Mouse (Mus musculus): ENCODE measurements around the gene Dap. TPM values are rescaled to one million over a fixed set of nuclear protein-coding genes. Genes with fewer than 3 reads are reported as not detected.

Dap gene
- polyA plus RNA-seq, 1 experiment: 21.9 TPM

- WGBS: 23% methylated on average over 9 of the region's 9 CpGs
- no peaks in the 10 kb centered on the region for H3K27me3 ChIP-seq (ENCODE audit: control insufficient read depth, insufficient read depth, low read length)
- peak; percentile 22 to 50 for DNase-seq
- peaks cover 3% of the 10 kb centered on the region for H3K4me1 ChIP-seq (ENCODE audit: control insufficient read depth, insufficient read depth, low read length)
- H3K4me3 ChIP-seq (replicated peaks; ENCODE audit: insufficient read depth, low read depth, low read length): no peak overlapping the region
- TF ChIP-seq CTCF (IDR thresholded peaks at IDR 0.05; ENCODE audit: borderline replicate concordance, insufficient read depth, low read depth, low read length): no peak
- H3K27ac ChIP-seq (ENCODE audit: insufficient read depth, low read length): no peak overlapping the region
Observed at GRCm38 (mm10) chr15:31207346-31208093, 16.6 kb upstream of the Dap start.

- TF ChIP-seq CTCF (IDR thresholded peaks at IDR 0.05; ENCODE audit: borderline replicate concordance, insufficient read depth, low read depth, low read length): no peak
- no peak for TF ChIP-seq POLR2A (IDR thresholded peaks at IDR 0.05; ENCODE audit: borderline replicate concordance, insufficient read depth, low read length)
- Histone ChIP-seq H3K4me1 (ENCODE audit: control insufficient read depth, insufficient read depth, low read length) (peaks cover 3% of the 10 kb centered on the region), H3K27me3 (ENCODE audit: control insufficient read depth, insufficient read depth, low read length) (no peaks in the 10 kb centered on the region), H3K27ac (ENCODE audit: insufficient read depth, low read length) (no peak overlapping the region), H3K4me3 (replicated peaks; ENCODE audit: insufficient read depth, low read depth, low read length) (no peak overlapping the region)
- WGBS: 61% methylated on average over 7 of the region's 7 CpGs
- DNase-seq: no peak
Observed at GRCm38 (mm10) chr15:31211910-31212309, 12.2 kb upstream of the Dap start.

- no peak for TF ChIP-seq CTCF (IDR thresholded peaks at IDR 0.05; ENCODE audit: borderline replicate concordance, insufficient read depth, low read depth, low read length)
- TF ChIP-seq POLR2A (IDR thresholded peaks at IDR 0.05; ENCODE audit: borderline replicate concordance, insufficient read depth, low read length): no peak
- WGBS: 94% methylated on average over 3 of the region's 3 CpGs
- Histone ChIP-seq H3K27me3 (ENCODE audit: control insufficient read depth, insufficient read depth, low read length) (no peaks in the 10 kb centered on the region), H3K27ac (ENCODE audit: insufficient read depth, low read length) (no peak overlapping the region), H3K4me1 (ENCODE audit: control insufficient read depth, insufficient read depth, low read length) (no peaks in the 10 kb centered on the region), H3K4me3 (replicated peaks; ENCODE audit: insufficient read depth, low read depth, low read length) (no peak overlapping the region)
- no peak for DNase-seq
Observed at GRCm38 (mm10) chr15:31213619-31214270, 10.4 kb upstream of the Dap start.

- no peak for DNase-seq
- Histone ChIP-seq H3K4me1 (ENCODE audit: control insufficient read depth, insufficient read depth, low read length) (no peaks in the 10 kb centered on the region), H3K27me3 (ENCODE audit: control insufficient read depth, insufficient read depth, low read length) (no peaks in the 10 kb centered on the region), H3K27ac (ENCODE audit: insufficient read depth, low read length) (no peak overlapping the region), H3K4me3 (replicated peaks; ENCODE audit: insufficient read depth, low read depth, low read length) (no peak overlapping the region)
- TF ChIP-seq CTCF (IDR thresholded peaks at IDR 0.05; ENCODE audit: borderline replicate concordance, insufficient read depth, low read depth, low read length) (no peak), POLR2A (IDR thresholded peaks at IDR 0.05; ENCODE audit: borderline replicate concordance, insufficient read depth, low read length) (no peak)
- WGBS: 87% methylated on average over 6 of the region's 6 CpGs
Observed at GRCm38 (mm10) chr15:31222216-31222615, 1.9 kb upstream of the Dap start.

- DNase-seq: peak in 1 of 2 experiments; percentile 32
- Histone ChIP-seq H3K27me3 (ENCODE audit: control insufficient read depth, insufficient read depth, low read length) (no peaks in the 10 kb centered on the region), H3K4me3 (replicated peaks; ENCODE audit: insufficient read depth, low read depth, low read length) (peak overlapping the region; percentile 60), H3K27ac (ENCODE audit: insufficient read depth, low read length) (0 out of 2 replicates have a peak overlapping the region, but pooled peaks have one; percentile 3), H3K4me1 (ENCODE audit: control insufficient read depth, insufficient read depth, low read length) (no peaks in the 10 kb centered on the region)
- 38% methylated on average over 15 of the region's 15 CpGs for WGBS
- no peak for TF ChIP-seq CTCF (IDR thresholded peaks at IDR 0.05; ENCODE audit: borderline replicate concordance, insufficient read depth, low read depth, low read length)
- TF ChIP-seq POLR2A (IDR thresholded peaks at IDR 0.05; ENCODE audit: borderline replicate concordance, insufficient read depth, low read length): no peak
Observed at GRCm38 (mm10) chr15:31223596-31224134, 449 bp upstream of the Dap start.

GRCm38 (mm10) chr15:31224806-31225642, 910 bp downstream of the Dap start:
- DNase-seq: peak; percentile 25 to 35
- no peak for TF ChIP-seq POLR2A (IDR thresholded peaks at IDR 0.05; ENCODE audit: borderline replicate concordance, insufficient read depth, low read length)
- TF ChIP-seq CTCF (IDR thresholded peaks at IDR 0.05; ENCODE audit: borderline replicate concordance, insufficient read depth, low read depth, low read length): no peak
- Histone ChIP-seq H3K27me3 (ENCODE audit: control insufficient read depth, insufficient read depth, low read length) (no peaks in the 10 kb centered on the region), H3K4me1 (ENCODE audit: control insufficient read depth, insufficient read depth, low read length) (no peaks in the 10 kb centered on the region), H3K4me3 (replicated peaks; ENCODE audit: insufficient read depth, low read depth, low read length) (peak overlapping the region; percentile 60), H3K27ac (ENCODE audit: insufficient read depth, low read length) (no peak overlapping the region)
- WGBS: 31% methylated on average over 13 of the region's 13 CpGs

GRCm38 (mm10) chr15:31225643-31226325, 1.7 kb downstream of the Dap start:
- no peak for TF ChIP-seq POLR2A (IDR thresholded peaks at IDR 0.05; ENCODE audit: borderline replicate concordance, insufficient read depth, low read length)
- no peak for TF ChIP-seq CTCF (IDR thresholded peaks at IDR 0.05; ENCODE audit: borderline replicate concordance, insufficient read depth, low read depth, low read length)
- no peak overlapping the region for H3K4me3 ChIP-seq (replicated peaks; ENCODE audit: insufficient read depth, low read depth, low read length)
- DNase-seq: no peak
- no peaks in the 10 kb centered on the region for H3K27me3 ChIP-seq (ENCODE audit: control insufficient read depth, insufficient read depth, low read length)
- no peaks in the 10 kb centered on the region for H3K4me1 ChIP-seq (ENCODE audit: control insufficient read depth, insufficient read depth, low read length)
- WGBS: 86% methylated on average over 4 of the region's 4 CpGs
- no peak overlapping the region for H3K27ac ChIP-seq (ENCODE audit: insufficient read depth, low read length)

Data from cerebellum, adult 2 months (tissue).